Mouse (Mus musculus): ENCODE results near the gene Dnah2. TPM values are rescaled to one million over a fixed set of nuclear protein-coding genes. Genes with fewer than 3 reads are reported as not detected.

Gene Dnah2
- total and polyA plus RNA-seq, 3 experiments = 0.08 to 0.41 (median 0.23) TPM

DNA sequence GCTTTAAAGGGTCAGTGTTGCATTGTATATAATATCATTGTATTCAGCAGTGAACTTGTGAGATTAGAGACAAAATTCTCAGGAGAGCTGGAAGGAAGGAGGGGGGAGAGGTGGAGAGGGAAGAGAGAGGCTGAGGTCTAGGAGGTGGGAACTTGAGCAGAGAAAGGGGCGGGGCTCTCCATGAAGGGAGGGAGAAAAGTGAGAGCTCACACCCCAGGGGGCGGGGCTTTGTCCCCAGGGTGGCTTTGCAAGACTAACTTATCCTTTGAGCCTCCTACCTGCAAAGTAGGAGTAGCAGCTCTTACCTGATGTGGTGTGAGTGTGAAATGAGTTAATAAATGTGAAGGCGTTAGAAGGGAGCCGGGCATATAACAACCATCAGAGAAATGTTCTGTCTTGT is 120.2 kb downstream of the Dnah2 start:
- no peaks in the 10 kb centered on the region for H3K27me3 ChIP-seq (ENCODE audit: control insufficient read depth, insufficient read depth, low read length)
- H3K79me2 ChIP-seq (replicated peaks; ENCODE audit: control insufficient read depth, insufficient read depth, low read length) = no peaks in the 10 kb centered on the region
- H3K36me3 ChIP-seq (ENCODE audit: control insufficient read depth, insufficient read depth, low read length) = no peaks in the 10 kb centered on the region
- DNase-seq = peak in 1 of 2 experiments; percentile 55
- H3K4me1 ChIP-seq (ENCODE audit: control insufficient read depth, insufficient read depth, low read length) = peaks cover 2% of the 10 kb centered on the region
- H3K9ac ChIP-seq (ENCODE audit: low read depth, low read length) = no peak overlapping the region
- intact Hi-C loops (cut with DNase I) = no loop called here
- TF ChIP-seq POLR2A (IDR thresholded peaks at IDR 0.05; ENCODE audit: insufficient read depth, low read depth, low read length) (no peak), EP300 (IDR thresholded peaks at IDR 0.05; ENCODE audit: insufficient read depth, low read depth, low read length) (no peak), CTCF (IDR thresholded peaks at IDR 0.05) (no peak)
- H3K4me3 ChIP-seq = no peak overlapping the region
- WGBS = 32% methylated on average over 4 of the region's 4 CpGs
- no peak overlapping the region for H3K27ac ChIP-seq

DNA sequence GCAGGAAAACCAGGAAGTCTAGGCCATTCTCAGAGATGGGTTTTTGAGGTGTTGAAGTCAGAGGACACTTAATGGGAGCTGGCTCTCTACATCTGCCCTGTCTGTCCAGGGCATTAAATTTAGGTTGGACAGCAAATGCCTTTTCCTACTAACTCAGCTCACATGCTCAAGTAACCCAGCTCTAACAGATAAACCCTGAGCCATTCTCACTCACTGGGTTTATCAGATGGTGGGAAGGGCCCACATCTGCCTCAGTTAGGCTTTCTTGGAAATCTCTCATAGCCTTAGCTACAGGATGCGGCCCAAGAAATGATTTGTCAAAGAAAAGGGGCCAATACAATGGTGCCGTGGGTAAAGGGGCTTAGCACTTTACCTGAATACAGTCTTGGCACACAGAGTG is 122.7 kb downstream of the Dnah2 start:
- no peak for DNase-seq
- H3K27ac ChIP-seq = no peak overlapping the region
- no peak for TF ChIP-seq CTCF (IDR thresholded peaks at IDR 0.05)
- no peak for TF ChIP-seq EP300 (IDR thresholded peaks at IDR 0.05; ENCODE audit: insufficient read depth, low read depth, low read length)
- no peak for TF ChIP-seq POLR2A (IDR thresholded peaks at IDR 0.05; ENCODE audit: insufficient read depth, low read depth, low read length)
- H3K9ac ChIP-seq (ENCODE audit: low read depth, low read length) = no peak overlapping the region
- H3K4me1 ChIP-seq (ENCODE audit: control insufficient read depth, insufficient read depth, low read length) = no peaks in the 10 kb centered on the region
- H3K36me3 ChIP-seq (ENCODE audit: control insufficient read depth, insufficient read depth, low read length) = no peaks in the 10 kb centered on the region
- H3K4me3 ChIP-seq = no peak overlapping the region
- no peaks in the 10 kb centered on the region for H3K79me2 ChIP-seq (replicated peaks; ENCODE audit: control insufficient read depth, insufficient read depth, low read length)
- H3K27me3 ChIP-seq (ENCODE audit: control insufficient read depth, insufficient read depth, low read length) = no peaks in the 10 kb centered on the region
- intact Hi-C loops (cut with DNase I) = no loop called here
- WGBS = 86% methylated on average over 2 of the region's 2 CpGs

DNA sequence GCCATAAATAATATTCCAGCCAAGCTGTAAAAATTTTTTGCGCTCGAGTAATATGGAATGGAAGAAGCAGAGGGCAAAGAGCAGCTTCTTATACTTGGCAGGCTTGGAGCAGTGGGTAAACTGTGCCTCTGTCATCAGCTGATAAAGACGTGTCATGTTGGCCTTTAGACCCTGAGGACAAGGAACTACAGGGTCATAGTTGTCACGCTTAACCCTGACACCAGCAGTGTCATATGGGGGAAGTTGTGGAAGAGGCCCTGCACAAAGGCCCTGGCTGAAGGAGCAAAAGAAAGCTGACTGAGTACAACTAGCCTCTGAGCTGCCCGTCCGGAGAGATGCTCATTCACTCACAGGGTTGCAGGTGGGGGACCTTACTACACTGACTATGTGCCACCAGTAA is 125.0 kb downstream of the Dnah2 start:
- intact Hi-C loops (cut with DNase I) = no loop called here
- H3K36me3 ChIP-seq (ENCODE audit: control insufficient read depth, insufficient read depth, low read length) = no peaks in the 10 kb centered on the region
- H3K27ac ChIP-seq = no peak overlapping the region
- H3K9ac ChIP-seq (ENCODE audit: low read depth, low read length) = no peak overlapping the region
- H3K27me3 ChIP-seq (ENCODE audit: control insufficient read depth, insufficient read depth, low read length) = no peaks in the 10 kb centered on the region
- no peaks in the 10 kb centered on the region for H3K79me2 ChIP-seq (replicated peaks; ENCODE audit: control insufficient read depth, insufficient read depth, low read length)
- peaks cover 2% of the 10 kb centered on the region for H3K4me1 ChIP-seq (ENCODE audit: control insufficient read depth, insufficient read depth, low read length)
- DNase-seq = no peak
- TF ChIP-seq POLR2A (IDR thresholded peaks at IDR 0.05; ENCODE audit: insufficient read depth, low read depth, low read length) (no peak), CTCF (IDR thresholded peaks at IDR 0.05) (no peak), EP300 (IDR thresholded peaks at IDR 0.05; ENCODE audit: insufficient read depth, low read depth, low read length) (no peak)
- 61% methylated on average over 6 of the region's 6 CpGs for WGBS
- H3K4me3 ChIP-seq = no peak overlapping the region

DNA sequence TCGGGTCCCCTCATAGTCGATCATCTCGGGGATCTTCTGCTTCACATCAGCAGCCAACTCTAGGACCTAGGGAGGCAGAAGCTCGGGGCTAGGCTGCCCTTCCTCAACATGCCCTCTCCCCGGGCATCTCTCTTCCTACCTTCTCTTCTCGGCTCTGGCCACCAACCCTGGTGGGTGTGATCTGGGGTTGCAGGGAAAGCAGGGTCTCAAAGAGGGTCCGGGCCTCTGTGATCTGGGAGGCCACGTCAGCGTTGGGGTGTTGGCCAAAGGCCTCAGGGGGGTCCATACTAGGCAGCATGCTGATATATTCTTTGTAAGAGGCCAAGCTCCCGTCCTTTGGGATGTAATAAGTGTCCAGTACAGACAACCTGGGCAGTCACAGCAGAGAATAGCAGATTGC is 126.1 kb downstream of the Dnah2 start:
- no peak for DNase-seq
- no peaks in the 10 kb centered on the region for H3K36me3 ChIP-seq (ENCODE audit: control insufficient read depth, insufficient read depth, low read length)
- no peak overlapping the region for H3K9ac ChIP-seq (ENCODE audit: low read depth, low read length)
- intact Hi-C loops (cut with DNase I) = no loop called here
- no peak for TF ChIP-seq POLR2A (IDR thresholded peaks at IDR 0.05; ENCODE audit: insufficient read depth, low read depth, low read length)
- TF ChIP-seq CTCF (IDR thresholded peaks at IDR 0.05) = no peak
- TF ChIP-seq EP300 (IDR thresholded peaks at IDR 0.05; ENCODE audit: insufficient read depth, low read depth, low read length) = no peak
- no peak overlapping the region for H3K27ac ChIP-seq
- WGBS = 88% methylated on average over 10 of the region's 10 CpGs
- no peak overlapping the region for H3K4me3 ChIP-seq
- no peaks in the 10 kb centered on the region for H3K79me2 ChIP-seq (replicated peaks; ENCODE audit: control insufficient read depth, insufficient read depth, low read length)
- H3K4me1 ChIP-seq (ENCODE audit: control insufficient read depth, insufficient read depth, low read length) = peaks cover 2% of the 10 kb centered on the region
- no peaks in the 10 kb centered on the region for H3K27me3 ChIP-seq (ENCODE audit: control insufficient read depth, insufficient read depth, low read length)

DNA sequence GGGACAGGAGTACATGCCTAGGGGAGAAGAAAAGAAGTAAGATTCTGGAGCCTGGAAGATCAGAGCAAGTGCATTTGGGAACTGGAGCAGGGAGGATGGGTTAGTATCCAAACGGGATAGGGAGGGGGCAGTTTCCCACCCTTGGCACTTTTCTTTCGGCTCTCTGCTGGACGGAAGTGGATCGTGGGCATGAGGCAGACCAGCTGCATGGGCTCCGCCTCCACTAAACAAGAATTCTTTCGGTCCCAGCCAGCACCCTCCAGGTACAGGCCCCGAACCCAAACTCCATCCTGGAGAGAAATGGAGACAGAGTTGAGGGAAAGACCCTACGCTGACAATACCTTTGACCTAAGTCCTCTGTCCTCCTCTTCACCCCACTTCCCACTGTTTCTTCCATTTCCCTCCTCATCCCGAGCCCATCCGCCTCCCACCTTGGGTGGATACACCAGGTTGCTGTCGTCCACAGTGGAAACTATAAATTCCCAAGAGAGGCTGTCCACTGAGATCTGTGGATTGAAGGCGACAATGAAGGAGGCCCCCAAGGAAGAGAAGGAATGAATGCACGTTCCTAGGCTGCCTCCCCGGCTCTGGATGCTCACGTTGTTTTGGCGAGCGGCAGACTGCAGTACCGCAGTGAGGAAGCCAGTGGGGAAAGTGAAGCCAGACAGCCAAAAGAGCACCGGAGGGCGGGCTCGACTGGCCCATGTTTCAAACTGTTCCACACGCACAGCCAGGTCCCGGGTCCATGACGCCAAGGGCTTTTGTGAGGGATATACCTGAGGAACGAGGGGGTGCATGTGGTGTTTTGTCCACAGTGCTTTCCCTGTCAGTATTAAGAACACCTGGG is 127.6 kb downstream of the Dnah2 start:
- Histone ChIP-seq H3K4me3 (no peak overlapping the region), H3K27me3 (ENCODE audit: control insufficient read depth, insufficient read depth, low read length) (no peaks in the 10 kb centered on the region), H3K27ac (no peak overlapping the region), H3K36me3 (ENCODE audit: control insufficient read depth, insufficient read depth, low read length) (no peaks in the 10 kb centered on the region), H3K79me2 (replicated peaks; ENCODE audit: control insufficient read depth, insufficient read depth, low read length) (no peaks in the 10 kb centered on the region), H3K4me1 (ENCODE audit: control insufficient read depth, insufficient read depth, low read length) (peaks cover 4% of the 10 kb centered on the region), H3K9ac (ENCODE audit: low read depth, low read length) (no peak overlapping the region)
- TF ChIP-seq POLR2A (IDR thresholded peaks at IDR 0.05; ENCODE audit: insufficient read depth, low read depth, low read length) (no peak), CTCF (IDR thresholded peaks at IDR 0.05) (no peak), EP300 (IDR thresholded peaks at IDR 0.05; ENCODE audit: insufficient read depth, low read depth, low read length) (no peak)
- no peak for DNase-seq
- 30% methylated on average over 25 of the region's 25 CpGs for WGBS
- intact Hi-C loops (cut with DNase I) = loop anchor here (2.0 kb wide), 2 partner anchors 15 to 57 kb away; no protein-coding TSS in a partner anchor

DNA sequence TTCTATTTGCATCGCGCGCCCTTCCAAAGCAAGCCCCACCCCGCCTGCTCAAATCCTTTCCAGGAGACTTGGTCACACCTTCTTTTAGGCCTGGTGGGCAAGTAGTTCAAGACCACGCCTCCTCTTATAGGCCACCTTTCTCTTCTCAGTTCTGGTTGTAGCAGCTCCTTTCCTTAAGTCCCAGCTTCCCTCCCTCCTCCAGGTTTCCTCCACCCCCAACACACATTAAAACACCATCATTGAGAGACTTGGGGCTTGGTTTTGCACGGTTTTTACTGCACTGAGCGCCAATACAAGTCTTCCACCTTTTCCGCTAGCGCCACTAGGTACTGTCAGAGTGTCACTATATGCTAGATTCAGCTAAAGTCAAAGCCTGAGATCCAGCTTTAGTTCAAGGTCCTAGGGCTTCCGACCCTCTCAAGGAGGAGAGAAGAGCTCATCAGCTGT is 128.3 kb downstream of the Dnah2 start:
- Histone ChIP-seq H3K79me2 (replicated peaks; ENCODE audit: control insufficient read depth, insufficient read depth, low read length) (no peaks in the 10 kb centered on the region), H3K4me3 (peak overlapping the region; percentile 56), H3K4me1 (ENCODE audit: control insufficient read depth, insufficient read depth, low read length) (peaks cover 4% of the 10 kb centered on the region), H3K27me3 (ENCODE audit: control insufficient read depth, insufficient read depth, low read length) (no peaks in the 10 kb centered on the region), H3K36me3 (ENCODE audit: control insufficient read depth, insufficient read depth, low read length) (no peaks in the 10 kb centered on the region), H3K27ac (peak overlapping the region; percentile 91; the same call in 1 of the 2 replicates), H3K9ac (ENCODE audit: low read depth, low read length) (peak overlapping the region; percentile 33; the same call in 1 of the 2 replicates)
- no peak for DNase-seq
- no peak for TF ChIP-seq EP300 (IDR thresholded peaks at IDR 0.05; ENCODE audit: insufficient read depth, low read depth, low read length)
- no peak for TF ChIP-seq CTCF (IDR thresholded peaks at IDR 0.05)
- TF ChIP-seq POLR2A (IDR thresholded peaks at IDR 0.05; ENCODE audit: insufficient read depth, low read depth, low read length) = no peak
- intact Hi-C loops (cut with DNase I) = loop anchor here (2.0 kb wide), 2 partner anchors 14 to 56 kb away; no protein-coding TSS in a partner anchor
- WGBS = 25% methylated on average over 10 of the region's 10 CpGs

All from heart, adult 2 months (tissue).